Comparison of ENCODE assay signal across 20 mouse cellular contexts in genomic region chr3:28766935-28767334, GRCm38 (mm10).
"Had no signal": no experiment of that assay in that cellular context is flagged by ENCODE, and none has a peak within 500 bp of the region (broad histone marks: within the 10 kb centered on the region; RNA-seq: fewer than 3 reads in every experiment).

No protein-coding gene starts in this region.

- H3K9ac ChIP-seq: intestine, embryonic 15.5 days; limb, embryonic 13.5 days; liver, embryonic 12.5 days; liver, embryonic 15.5 days; midbrain, embryonic 12.5 days; neural tube, embryonic 13.5 days had no signal

- H3K4me1 ChIP-seq: intestine, embryonic 15.5 days; limb, embryonic 13.5 days; liver, embryonic 12.5 days; liver, embryonic 15.5 days; midbrain, embryonic 12.5 days; neural tube, embryonic 13.5 days had no signal

- H3K27ac ChIP-seq: intestine, embryonic 15.5 days; layer of hippocampus, adult 2 months; limb, embryonic 10.5 days; limb, embryonic 13.5 days; liver, embryonic 12.5 days; liver, embryonic 15.5 days; macrophage; midbrain, embryonic 12.5 days; neural tube, embryonic 13.5 days; stomach, postnatal 0 days had no signal

- H3K9me3 ChIP-seq: intestine, embryonic 15.5 days; limb, embryonic 10.5 days; limb, embryonic 13.5 days; liver, embryonic 12.5 days; liver, embryonic 15.5 days; midbrain, embryonic 12.5 days; neural tube, embryonic 13.5 days had no signal

- H3K27me3 ChIP-seq: intestine, embryonic 15.5 days; limb, embryonic 13.5 days; liver, embryonic 12.5 days; liver, embryonic 15.5 days; midbrain, embryonic 12.5 days; neural tube, embryonic 13.5 days had no signal

- DNase-seq: kidney, adult 11 months; kidney, adult 9 months; kidney, postnatal 14 days; kidney, postnatal 4 days; layer of hippocampus, adult 9-11 months; liver; right cerebral cortex, postnatal 4 days; thymus, postnatal 36 days had no signal

- H3K36me3 ChIP-seq: intestine, embryonic 15.5 days; limb, embryonic 10.5 days; limb, embryonic 13.5 days; liver, embryonic 12.5 days; liver, embryonic 15.5 days; midbrain, embryonic 12.5 days; neural tube, embryonic 13.5 days had no signal

- H3K4me2 ChIP-seq: intestine, embryonic 15.5 days; limb, embryonic 13.5 days; liver, embryonic 12.5 days; liver, embryonic 15.5 days; midbrain, embryonic 12.5 days; neural tube, embryonic 13.5 days had no signal

- ATAC-seq: intestine, embryonic 15.5 days; liver, embryonic 12.5 days; midbrain, embryonic 16.5 days had no signal

- H3K4me3 ChIP-seq: intestine, embryonic 15.5 days; layer of hippocampus, adult 2 months; limb, embryonic 10.5 days; limb, embryonic 13.5 days; liver, embryonic 12.5 days; liver, embryonic 15.5 days; midbrain, embryonic 12.5 days; myocyte; neural tube, embryonic 13.5 days had no signal
